Mouse (Mus musculus) heart, embryonic 12.5 days (tissue): ENCODE data around the gene Krtap14. TPM values are rescaled to one million over a fixed set of nuclear protein-coding genes. Genes with fewer than 3 reads are reported as not detected.

Experiments used
- ATAC-seq: fragments of 200-750 bp; cut with Nextera tagmentation; 2 replicates; pipeline ENCODE4 v1.8.0; 2017; ENCODE audit warnings: moderate TSS enrichment, moderate library complexity; ENCODE audit not compliant: insufficient number of reproducible peaks, low FRiP score
- H3K27ac ChIP-seq: fragments of 300-500 bp; sonication (generic); 2 replicates; pipeline ENCODE4 v1.5.1; 2016; ENCODE audit warnings: mild to moderate bottlenecking, moderate library complexity; ENCODE audit not compliant: poor library complexity, severe bottlenecking
- H3K27me3 ChIP-seq: fragments of 300-500 bp; sonication (generic); replicated peaks from 2 replicates; pipeline ENCODE4 v1.6.1; 2016; ENCODE audit warnings: mild to moderate bottlenecking, moderate library complexity
- H3K36me3 ChIP-seq: fragments of 300-500 bp; sonication (generic); 2 replicates; pipeline ENCODE4 v1.6.1; 2016; ENCODE audit warnings: mild to moderate bottlenecking, moderate library complexity
- H3K4me1 ChIP-seq: fragments of 300-500 bp; sonication (generic); replicated peaks from 2 replicates; pipeline ENCODE4 v1.6.1; 2016; ENCODE audit warnings: mild to moderate bottlenecking
- H3K4me2 ChIP-seq: fragments of 300-500 bp; sonication (generic); 2 replicates; pipeline ENCODE4 v1.6.1; 2016; ENCODE audit warnings: mild to moderate bottlenecking, moderate library complexity
- H3K4me3 ChIP-seq: fragments of 300-500 bp; sonication (generic); 2 replicates; pipeline ENCODE4 v1.5.1; 2016; ENCODE audit warnings: mild to moderate bottlenecking
- H3K9ac ChIP-seq: fragments of 300-500 bp; sonication (generic); 2 replicates; pipeline ENCODE4 v1.6.1; 2016; ENCODE audit warnings: mild to moderate bottlenecking, moderate library complexity
- H3K9me3 ChIP-seq: fragments of 300-500 bp; sonication (generic); replicated peaks from 2 replicates; pipeline ENCODE4 v1.6.1; 2016; ENCODE audit warnings: mild to moderate bottlenecking, moderate library complexity
- WGBS: fragments of 180-500 bp; shearing (Covaris S2); methylation state at CpG from one replicate; pipeline ENCODE4 v1.1.7; 2016; 5-methylcytosine and 5-hydroxymethylcytosine counted together
- polyA plus RNA-seq: library from polyadenylated mRNA; unstranded; fragments of >200 nt; fragmentation: Nextera tagmentation; extraction: Ambion mirVana; gene quantifications from 2 replicates; pipeline ENCODE4 v1.2.1, GENCODE M21; 2016

Gene Krtap14
- polyA plus RNA-seq, 1 experiment from 2014 or later = not detected

- Histone ChIP-seq H3K27ac (no peak within 1 kb of the TSS), H3K4me3 (no peak within 1 kb of the TSS), H3K27me3 (no peaks in the 10 kb centered on the region), H3K9ac (no peak within 1 kb of the TSS), H3K4me2 (no peak within 1 kb of the TSS), H3K4me1 (no peaks in the 10 kb centered on the region), H3K9me3 (peaks cover 2% of the 10 kb centered on the region; the same call in 1 of the 2 replicates), H3K36me3 (no peaks in the 10 kb centered on the region)
- ATAC-seq = no peak
- 75% methylated on average over 6 of the region's 6 CpGs for WGBS
Observed at GRCm38 (mm10) chr16:88777596-88777995, 48.3 kb downstream of the Krtap14 start, which contains the start of gene Gm5965. Gm5965 (plus strand) TSS chr16:88777896.

GRCm38 (mm10) chr16:88774106-88774505 lies 51.8 kb downstream of the Krtap14 start, which contains the start of gene 2310057N15Rik:
2310057N15Rik (minus strand) TSS chr16:88774206.
- Histone ChIP-seq H3K9me3 (peaks cover 2% of the 10 kb centered on the region; the same call in 1 of the 2 replicates), H3K27me3 (no peaks in the 10 kb centered on the region), H3K36me3 (no peaks in the 10 kb centered on the region), H3K27ac (no peak within 1 kb of the TSS), H3K9ac (no peak within 1 kb of the TSS), H3K4me3 (no peak within 1 kb of the TSS), H3K4me2 (no peak within 1 kb of the TSS), H3K4me1 (no peaks in the 10 kb centered on the region)
- 70% methylated on average over 2 of the region's 2 CpGs for WGBS
- no peak for ATAC-seq

Other genes starting within 250 kb of the Krtap14 start
- gene Krtap24-1, start 213.9 kb downstream of the Krtap14 start, polyA plus RNA-seq = not detected in 2 replicates
- not detected in 2 replicates for gene 2310079G19Rik, start 198.5 kb downstream of the Krtap14 start, polyA plus RNA-seq
- not detected in 2 replicates for gene Krtap26-1, start 178.3 kb downstream of the Krtap14 start, polyA plus RNA-seq
- not detected in 2 replicates for gene Krtap27-1, start 154.5 kb downstream of the Krtap14 start, polyA plus RNA-seq
- gene 2310061N02Rik, start 118.2 kb downstream of the Krtap14 start, polyA plus RNA-seq = not detected in 2 replicates
- not detected in 2 replicates for gene Krtap13-1, start 97.3 kb downstream of the Krtap14 start, polyA plus RNA-seq
- gene Krtap13, start 74.5 kb downstream of the Krtap14 start, polyA plus RNA-seq = not detected in 2 replicates
- gene 2310034C09Rik, start 67.3 kb downstream of the Krtap14 start, polyA plus RNA-seq = not detected in 2 replicates
- gene 2310057N15Rik, start 51.9 kb downstream of the Krtap14 start, polyA plus RNA-seq = not detected in 2 replicates
- not detected in 2 replicates for gene Gm5965, start 48.2 kb downstream of the Krtap14 start, polyA plus RNA-seq
- gene Gm20741, start 13.9 kb downstream of the Krtap14 start, polyA plus RNA-seq = not detected in 2 replicates
- not detected in 2 replicates for gene Krtap15, start 5.9 kb downstream of the Krtap14 start, polyA plus RNA-seq
- not detected in 2 replicates for gene Krtap19-1, start 43.3 kb upstream of the Krtap14 start, polyA plus RNA-seq
- gene Krtap19-2, start 48.1 kb upstream of the Krtap14 start, polyA plus RNA-seq = not detected in 2 replicates
- not detected in 2 replicates for gene Krtap19-3, start 51.9 kb upstream of the Krtap14 start, polyA plus RNA-seq
- not detected in 2 replicates for gene Krtap19-4, start 58.9 kb upstream of the Krtap14 start, polyA plus RNA-seq
- not detected in 2 replicates for gene Krtap19-5, start 70.3 kb upstream of the Krtap14 start, polyA plus RNA-seq
- gene Krtap19-9b, start 106.1 kb upstream of the Krtap14 start, polyA plus RNA-seq = not detected in 2 replicates
- not detected in 2 replicates for gene Krtap16-3, start 136.7 kb upstream of the Krtap14 start, polyA plus RNA-seq
- gene Krtap22-2, start 184.6 kb upstream of the Krtap14 start, polyA plus RNA-seq = not detected in 2 replicates
- not detected in 2 replicates for gene Gm10229, start 189.1 kb upstream of the Krtap14 start, polyA plus RNA-seq
- not detected in 2 replicates for gene Krtap6-1, start 205.6 kb upstream of the Krtap14 start, polyA plus RNA-seq
- gene Gm10228, start 215.3 kb upstream of the Krtap14 start, polyA plus RNA-seq = not detected in 2 replicates
- gene Krtap6-5, start 221.7 kb upstream of the Krtap14 start, polyA plus RNA-seq = not detected in 2 replicates
- gene 1110025L11Rik, start 237.9 kb upstream of the Krtap14 start, polyA plus RNA-seq = not detected in 2 replicates